Mouse (Mus musculus): ENCODE measurements around the gene Pde2a.

GRCm38 (mm10) chr7:101515295-101515694 is 93.8 kb downstream of the Pde2a start:
- no peak for TF ChIP-seq CTCF (IDR thresholded peaks at IDR 0.05; ENCODE audit: low read depth, low read length)
- no peak for TF ChIP-seq POLR2A (IDR thresholded peaks at IDR 0.05; ENCODE audit: insufficient read depth, low read length)

Data from ES-Bruce4 (cell line).